Mouse (Mus musculus) heart, postnatal 0 days (tissue): ENCODE measurements around the gene Trio.

Experiments used
- CTCF ChIP-seq: IDR thresholded peaks from 2 replicates; pipeline ENCODE4 v1.5.1; 2016; ENCODE audit warnings: antibody characterized with exemption, control low read depth, low read depth
- EP300 ChIP-seq: IDR thresholded peaks from 2 replicates; pipeline ENCODE4 v1.6.1; 2016; ENCODE audit warnings: antibody characterized with exemption, low read depth

DNA sequence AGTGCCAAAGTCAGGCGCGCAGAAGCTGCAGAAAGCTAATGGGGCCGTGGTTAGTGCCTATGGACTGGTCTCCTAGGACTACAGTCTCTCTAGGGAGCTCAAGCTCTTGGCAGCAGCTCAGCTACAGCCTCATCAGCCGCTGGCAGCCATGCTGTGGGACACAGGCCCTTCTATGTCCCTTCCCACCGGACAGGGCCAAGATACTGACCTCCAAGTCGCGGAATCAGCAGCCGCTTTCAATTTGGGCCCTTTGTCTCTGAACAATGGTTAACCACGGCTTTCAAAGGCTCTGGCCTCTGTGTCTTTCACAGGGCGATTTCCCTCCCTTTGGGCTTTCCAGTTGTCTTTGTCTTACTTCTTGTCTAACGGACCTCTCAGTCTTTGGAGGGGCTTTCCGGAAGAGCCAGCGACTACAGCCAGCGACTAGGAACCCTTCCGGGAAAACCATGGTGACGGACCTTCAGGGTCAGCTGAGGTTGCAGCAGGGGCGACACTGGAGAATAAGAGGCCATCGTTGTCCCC, 25.5 kb upstream of the Trio start:
- TF ChIP-seq CTCF (no peak), EP300 (no peak)
